Comparison of ENCODE assay signal across 13 mouse cellular contexts in genomic region chr4:52211022-52211421, GRCm38 (mm10).
A peak's percentile ranks its signal among the peaks of the same experiment; 100 is the strongest.
DNase-seq lines count a peak whose midpoint lies in the region; ATAC-seq and TF ChIP-seq lines count a peak whose summit lies in the region.
"Had no signal": no experiment of that assay in that cellular context is flagged by ENCODE, and none has a peak within 500 bp of the region (broad histone marks: within the 10 kb centered on the region; RNA-seq: fewer than 3 reads in every experiment).

No protein-coding gene starts in this region.

- no peak overlapping the region for H3K27ac ChIP-seq in kidney, embryonic 15.5 days
- H3K27ac ChIP-seq in forebrain, embryonic 16.5 days (ENCODE audit: low read length) = no peak overlapping the region
- H3K27ac ChIP-seq in layer of hippocampus, adult 2 months = peak overlapping the region; percentile 77
- H3K27ac ChIP-seq in neural tube, embryonic 12.5 days = no peak overlapping the region
- H3K27ac ChIP-seq: embryonic facial prominence, embryonic 13.5 days; lung, embryonic 15.5 days had no signal

- H3K9ac ChIP-seq in kidney, embryonic 15.5 days = no peak overlapping the region
- no peak overlapping the region for H3K9ac ChIP-seq in forebrain, embryonic 16.5 days (replicated peaks; ENCODE audit: low read depth, low read length)
- no peak overlapping the region for H3K9ac ChIP-seq in neural tube, embryonic 12.5 days
- H3K9ac ChIP-seq: embryonic facial prominence, embryonic 13.5 days; lung, embryonic 15.5 days had no signal

- no peak overlapping the region for H3K4me3 ChIP-seq in kidney, embryonic 15.5 days (replicated peaks)
- no peak overlapping the region for H3K4me3 ChIP-seq in forebrain, embryonic 16.5 days (replicated peaks; ENCODE audit: low read length)
- no peak overlapping the region for H3K4me3 ChIP-seq in layer of hippocampus, adult 2 months
- no peak overlapping the region for H3K4me3 ChIP-seq in neural tube, embryonic 12.5 days
- H3K4me3 ChIP-seq: embryonic facial prominence, embryonic 13.5 days; lung, embryonic 15.5 days had no signal

- no peak for ATAC-seq in kidney, embryonic 15.5 days (replicated peaks; ENCODE audit: low FRiP score)
- peak; percentile 77 for ATAC-seq in forebrain, embryonic 16.5 days
- peak; percentile 72 for ATAC-seq in neural tube, embryonic 12.5 days (ENCODE audit: low FRiP score, low read depth)

- DNase-seq in kidney, postnatal 14 days = peak; percentile 13
- peak in 1 of 2 experiments; percentile 14 for DNase-seq in layer of hippocampus, adult 2 months (ENCODE audit: low spot score in 2 of 2)
- DNase-seq in heart, adult 11 months = no peak
- no peak for DNase-seq in ovary, adult 18-20 months (ENCODE audit: low spot score)
- no peak for DNase-seq in urinary bladder, postnatal 10 days (ENCODE audit: low spot score)
- DNase-seq: cerebellum, adult 9-11 months; liver had no signal

- no peaks in the 10 kb centered on the region for H3K36me3 ChIP-seq in kidney, embryonic 15.5 days
- H3K36me3 ChIP-seq in forebrain, embryonic 16.5 days (ENCODE audit: control insufficient read depth, insufficient read depth) = no peaks in the 10 kb centered on the region
- no peaks in the 10 kb centered on the region for H3K36me3 ChIP-seq in neural tube, embryonic 12.5 days
- H3K36me3 ChIP-seq: embryonic facial prominence, embryonic 13.5 days; lung, embryonic 15.5 days had no signal

- 49% methylated on average over 5 of the region's 5 CpGs for WGBS in kidney, embryonic 15.5 days
- 28% methylated on average over 5 of the region's 5 CpGs for WGBS in forebrain, embryonic 16.5 days
- 17% methylated on average over 5 of the region's 5 CpGs for WGBS in neural tube, embryonic 12.5 days

- no peaks in the 10 kb centered on the region for H3K4me1 ChIP-seq in kidney, embryonic 15.5 days
- H3K4me1 ChIP-seq in forebrain, embryonic 16.5 days (replicated peaks; ENCODE audit: control insufficient read depth, insufficient read depth, low read length) = peaks cover 3% of the 10 kb centered on the region; the same call in 1 of the 2 replicates
- H3K4me1 ChIP-seq in neural tube, embryonic 12.5 days = no peaks in the 10 kb centered on the region
- H3K4me1 ChIP-seq: lung, embryonic 15.5 days had no signal

- no peak overlapping the region for H3K4me2 ChIP-seq in kidney, embryonic 15.5 days
- H3K4me2 ChIP-seq in forebrain, embryonic 16.5 days (ENCODE audit: low read length) = no peak overlapping the region
- no peak overlapping the region for H3K4me2 ChIP-seq in neural tube, embryonic 12.5 days (replicated peaks)
- H3K4me2 ChIP-seq: embryonic facial prominence, embryonic 13.5 days; heart, embryonic 11.5 days; lung, embryonic 15.5 days had no signal

- no peak for TF ChIP-seq CTCF in layer of hippocampus, adult 2 months (conservative IDR thresholded peaks at IDR 0.05)

- no peaks in the 10 kb centered on the region for H3K27me3 ChIP-seq in kidney, embryonic 15.5 days
- H3K27me3 ChIP-seq in forebrain, embryonic 16.5 days (replicated peaks; ENCODE audit: control insufficient read depth, insufficient read depth, low read length) = no peaks in the 10 kb centered on the region
- no peaks in the 10 kb centered on the region for H3K27me3 ChIP-seq in neural tube, embryonic 12.5 days (replicated peaks)
- H3K27me3 ChIP-seq: embryonic facial prominence, embryonic 13.5 days; lung, embryonic 15.5 days had no signal

- H3K9me3 ChIP-seq in kidney, embryonic 15.5 days (replicated peaks) = no peaks in the 10 kb centered on the region
- no peaks in the 10 kb centered on the region for H3K9me3 ChIP-seq in forebrain, embryonic 16.5 days (ENCODE audit: control insufficient read depth, low read length)
- no peaks in the 10 kb centered on the region for H3K9me3 ChIP-seq in neural tube, embryonic 12.5 days
- H3K9me3 ChIP-seq: embryonic facial prominence, embryonic 13.5 days; lung, embryonic 15.5 days had no signal
